Mouse (Mus musculus) MN1 (cell line): ENCODE measurements around the gene Chmp4b.
A peak's percentile ranks its signal among the peaks of the same experiment; 100 is the strongest.

Experiments
- DNase-seq: peaks from one replicate; pipeline ENCODE4 v3.0.0-alpha.2; 2016; ENCODE audit warnings: low spot score

Chmp4b gene

DNA sequence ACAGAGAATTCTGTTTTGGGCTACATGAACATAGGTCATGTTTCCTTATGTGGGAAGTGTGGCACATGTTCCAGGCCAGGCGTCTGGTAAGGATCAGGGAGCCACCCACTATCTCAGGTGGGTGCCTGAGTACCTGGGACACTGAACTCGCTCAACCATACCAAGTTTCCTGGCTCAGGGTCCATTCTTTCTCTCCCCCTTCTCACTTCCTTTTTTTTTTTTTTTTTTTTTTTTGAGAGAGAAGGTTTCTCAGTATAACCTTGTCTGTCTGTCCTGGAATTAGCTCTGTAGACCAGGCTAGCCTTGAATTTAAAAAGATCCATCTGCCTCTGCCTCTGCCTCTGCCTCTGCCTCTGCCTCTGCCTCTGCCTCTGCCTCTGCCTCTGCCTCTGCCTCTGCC is 68.8 kb downstream of the Chmp4b start:
- DNase-seq, result no peak

GRCm38 (mm10) chr2:154723473-154723872 is 72.0 kb downstream of the Chmp4b start:
- no peak for DNase-seq

DNA sequence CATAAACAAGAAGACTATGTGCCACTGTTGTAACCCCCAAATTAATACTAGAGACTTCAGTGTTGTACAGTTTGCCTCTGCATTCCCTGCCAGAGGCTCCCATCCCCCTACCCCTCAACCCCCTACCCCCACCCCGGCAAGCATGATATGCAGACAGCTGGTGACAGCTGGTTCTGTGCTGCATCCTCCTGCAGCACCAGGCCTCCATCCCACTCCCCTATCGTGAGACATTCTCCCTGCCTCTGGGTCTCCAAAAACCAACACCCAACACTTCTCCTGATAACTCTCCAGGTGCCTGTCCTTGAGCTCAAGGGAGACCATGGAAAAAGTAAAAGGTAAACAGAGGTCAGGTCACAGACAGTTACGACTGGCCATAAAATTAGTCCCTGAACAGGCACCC is 78.2 kb downstream of the Chmp4b start:
- DNase-seq, result no peak

GRCm38 (mm10) chr2:154730841-154731240 is 79.3 kb downstream of the Chmp4b start:
- no peak for DNase-seq

DNA sequence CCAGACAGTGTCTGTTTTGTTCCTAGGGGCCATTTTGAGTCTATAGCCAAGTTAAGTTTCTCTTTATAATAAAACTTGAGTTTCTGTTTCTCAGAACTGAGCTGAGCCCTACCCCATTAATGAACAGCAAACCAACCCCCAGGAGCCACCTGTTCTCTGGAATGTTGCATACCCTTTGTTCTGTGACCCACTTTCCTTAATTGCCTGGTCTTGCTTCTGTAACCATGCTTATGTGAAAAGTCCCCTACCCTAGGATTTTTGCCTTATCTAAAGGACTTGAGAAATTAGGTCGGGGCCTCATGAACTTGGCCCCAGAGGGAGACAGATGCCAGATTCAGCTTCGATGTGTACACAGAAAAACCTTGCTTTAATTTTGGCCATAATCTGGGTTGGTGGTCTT is 80.4 kb downstream of the Chmp4b start:
- no peak for DNase-seq

GRCm38 (mm10) chr2:154732503-154733141 is 81.1 kb downstream of the Chmp4b start:
- peak; percentile 34 for DNase-seq

DNA sequence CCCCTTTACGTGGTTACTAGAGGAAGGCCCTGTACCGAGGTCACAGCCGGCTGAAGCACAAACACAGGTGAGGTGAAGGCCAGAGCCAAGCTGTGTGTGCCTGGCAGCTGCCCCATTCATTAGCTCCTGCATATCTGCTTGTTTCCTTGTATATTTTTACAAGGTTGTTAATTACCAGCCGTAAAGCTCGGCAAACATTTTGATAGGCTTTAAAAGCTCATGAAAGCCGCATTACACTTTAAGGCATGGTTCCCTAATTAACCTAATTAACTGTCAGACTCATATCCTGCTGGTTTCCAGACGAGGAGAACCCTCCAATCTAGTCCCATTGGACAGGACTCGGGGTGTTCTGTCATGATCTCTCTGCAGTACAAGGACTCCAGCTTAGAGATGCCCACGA is 83.5 kb downstream of the Chmp4b start:
- DNase-seq, result no peak

- DNase-seq, result no peak
Observed at GRCm38 (mm10) chr2:154735416-154735815, 83.9 kb downstream of the Chmp4b start.

- DNase-seq, result no peak
Observed at GRCm38 (mm10) chr2:154735986-154736385, 84.5 kb downstream of the Chmp4b start.

DNA sequence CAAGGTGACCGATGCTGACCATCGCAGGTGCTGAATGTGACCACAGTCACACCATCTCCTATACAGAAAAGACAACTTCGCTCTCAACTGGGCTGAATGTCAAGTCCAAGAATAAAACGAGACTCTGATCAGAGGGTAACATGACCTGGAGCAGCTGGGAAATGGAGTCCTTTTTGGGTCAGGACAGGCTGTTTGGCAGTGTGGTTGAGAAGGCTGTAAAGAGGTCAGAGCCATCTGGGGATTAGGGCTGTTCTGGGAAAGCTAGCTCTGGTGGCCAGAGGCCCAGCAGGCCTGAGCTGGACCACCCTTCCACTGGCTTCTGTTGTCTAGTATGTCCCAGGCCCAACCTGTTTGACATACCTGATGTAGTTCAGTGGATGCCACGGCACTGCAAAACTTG is 87.1 kb downstream of the Chmp4b start:
- no peak for DNase-seq

DNA sequence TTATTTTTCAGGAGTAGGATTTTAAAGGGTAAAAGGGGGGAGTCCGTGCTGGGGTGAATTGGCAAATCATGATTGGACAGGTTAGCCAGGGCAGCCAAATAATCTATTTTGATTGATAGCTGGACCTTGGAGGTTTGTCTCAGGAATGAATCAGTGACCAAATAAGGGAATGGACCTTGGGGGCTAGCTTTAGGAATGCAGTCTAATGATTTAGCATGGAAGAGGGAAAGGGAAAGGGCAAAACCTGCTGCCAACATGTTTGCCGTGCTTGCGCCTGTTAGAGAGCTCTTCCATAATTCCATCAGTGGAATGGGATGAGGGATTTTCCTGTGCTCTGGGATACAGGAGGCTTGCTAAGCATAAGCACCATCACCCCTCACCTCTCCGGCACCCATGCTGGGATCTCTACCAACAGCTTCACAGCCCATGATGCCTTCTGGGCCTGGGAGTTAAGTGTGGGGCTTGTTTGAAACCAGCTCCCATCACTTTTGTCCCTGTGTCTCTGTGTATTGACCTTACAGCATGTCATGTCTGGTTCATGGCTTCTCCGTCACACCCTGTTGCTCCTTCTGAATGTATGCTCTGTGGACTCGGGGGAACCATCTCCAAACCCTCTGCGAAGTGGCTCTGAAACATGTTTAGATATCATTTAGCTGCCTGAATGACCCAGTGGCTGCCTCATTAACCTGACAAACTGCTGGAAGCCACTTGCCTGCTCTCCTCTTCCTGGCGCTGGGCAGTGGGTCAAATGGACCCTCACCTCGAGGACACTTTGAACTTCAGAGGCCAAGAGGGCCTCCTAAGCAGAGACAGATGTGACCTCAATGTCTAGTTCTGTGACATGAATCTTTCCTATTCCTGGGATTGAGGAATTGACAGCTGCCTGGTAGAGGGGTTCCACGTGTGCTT is 91.7 kb downstream of the Chmp4b start:
- no peak for DNase-seq

GRCm38 (mm10) chr2:154743915-154744314 is 92.4 kb downstream of the Chmp4b start:
- no peak for DNase-seq
